Mouse (Mus musculus): ENCODE measurements around the gene Ttc9c.

Gene Ttc9c

GRCm38 (mm10) chr19:8830664-8831063 is 11.5 kb upstream of the Ttc9c start:
- DNase-seq (ENCODE audit: low read depth, low spot score) = no peak

GRCm38 (mm10) chr19:8829660-8830059 is 10.5 kb upstream of the Ttc9c start, which contains the start of gene AC129217.1:
Gene AC129217.1 (plus strand): TSS chr19:8829773.
- DNase-seq (ENCODE audit: low read depth, low spot score) = no peak

DNA sequence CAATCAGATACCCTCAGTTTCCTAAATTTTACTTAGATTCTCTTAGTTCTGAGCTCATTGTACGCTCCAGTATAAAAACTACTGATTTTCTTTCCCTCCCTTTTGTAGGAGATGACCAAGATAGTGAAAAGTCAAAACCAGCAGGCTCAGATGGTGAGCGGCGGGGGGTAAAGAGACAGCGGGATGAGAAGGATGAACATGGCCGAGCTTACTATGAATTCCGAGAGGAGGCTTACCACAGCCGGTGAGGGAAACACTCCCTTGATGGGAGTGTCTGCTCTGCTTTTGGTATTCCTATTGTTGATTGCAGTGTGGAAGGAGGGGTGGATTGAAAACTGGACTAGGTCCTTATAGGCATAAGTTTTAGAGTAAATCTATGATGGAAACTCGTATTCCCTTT is 3.6 kb upstream of the Ttc9c start:
- DNase-seq (ENCODE audit: low read depth, low spot score) = no peak

DNA sequence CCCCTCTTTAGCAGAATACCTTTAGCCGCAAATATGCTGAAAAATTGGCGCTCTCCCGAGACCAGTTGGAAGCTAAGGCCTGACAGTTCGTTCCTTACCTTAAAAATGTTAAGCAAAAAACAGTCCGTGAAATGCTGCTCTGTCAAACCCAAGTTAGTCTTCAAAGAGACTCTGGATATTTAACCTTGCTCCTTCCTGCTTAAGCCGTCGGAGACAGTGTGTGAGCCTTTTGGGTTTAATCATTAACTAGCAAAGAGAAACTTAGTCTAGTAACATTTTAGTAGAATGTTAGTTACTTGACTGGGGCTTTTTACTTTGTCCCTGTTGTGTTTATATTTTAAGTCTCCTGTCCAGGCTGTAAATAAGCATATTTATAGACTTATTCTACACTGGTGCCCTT is 2.0 kb upstream of the Ttc9c start:
- no peak for DNase-seq (ENCODE audit: low read depth, low spot score)

- no peak for DNase-seq (ENCODE audit: low read depth, low spot score)
Measured at GRCm38 (mm10) chr19:8820424-8820956, 1.4 kb upstream of the Ttc9c start.

DNA sequence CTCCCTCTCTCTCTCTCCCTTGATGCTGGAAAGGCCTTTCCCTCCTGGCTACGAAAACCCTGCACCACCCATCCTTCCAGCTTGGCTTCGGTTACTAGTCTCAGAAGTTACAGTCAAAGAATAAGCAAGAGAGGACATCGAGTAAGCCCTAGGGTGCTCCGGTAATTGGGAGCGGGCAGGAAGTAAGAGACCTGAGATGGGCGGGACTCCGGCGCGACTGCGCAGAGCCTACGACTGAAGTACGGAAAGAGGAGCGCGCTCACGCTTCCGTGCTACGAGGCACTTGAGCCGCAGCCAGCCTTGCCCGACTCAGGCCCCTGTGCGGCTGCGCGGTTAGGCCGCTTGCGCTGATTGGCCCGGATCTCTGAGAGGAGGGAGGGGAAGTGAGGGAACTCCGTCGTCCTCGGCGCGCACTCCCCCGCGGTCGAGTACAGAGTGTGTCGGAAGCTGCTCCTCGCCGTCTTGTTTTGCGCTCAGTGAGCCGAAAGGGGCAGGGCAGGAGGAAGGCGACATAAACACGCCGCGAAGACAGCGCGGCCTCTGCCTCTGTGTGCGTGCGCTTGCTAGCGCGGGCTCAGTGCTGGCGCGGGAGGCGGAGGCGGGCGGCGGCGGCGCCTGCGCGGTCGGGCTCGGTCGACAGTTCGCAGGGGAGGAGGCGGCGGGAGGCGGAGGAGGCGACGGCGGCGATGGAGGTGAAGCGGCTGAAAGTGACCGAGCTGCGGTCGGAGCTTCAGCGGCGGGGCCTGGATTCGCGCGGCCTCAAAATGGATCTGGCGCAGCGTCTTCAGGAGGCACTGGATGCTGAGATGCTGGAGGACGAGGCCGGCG is 677 bp upstream of the Ttc9c start, which contains the start of gene Hnrnpul2:
Gene Hnrnpul2 (plus strand): TSS at position 415 of the 828 bp plus-strand sequence.
- peak; percentile 97 for DNase-seq (ENCODE audit: low read depth, low spot score)

DNA sequence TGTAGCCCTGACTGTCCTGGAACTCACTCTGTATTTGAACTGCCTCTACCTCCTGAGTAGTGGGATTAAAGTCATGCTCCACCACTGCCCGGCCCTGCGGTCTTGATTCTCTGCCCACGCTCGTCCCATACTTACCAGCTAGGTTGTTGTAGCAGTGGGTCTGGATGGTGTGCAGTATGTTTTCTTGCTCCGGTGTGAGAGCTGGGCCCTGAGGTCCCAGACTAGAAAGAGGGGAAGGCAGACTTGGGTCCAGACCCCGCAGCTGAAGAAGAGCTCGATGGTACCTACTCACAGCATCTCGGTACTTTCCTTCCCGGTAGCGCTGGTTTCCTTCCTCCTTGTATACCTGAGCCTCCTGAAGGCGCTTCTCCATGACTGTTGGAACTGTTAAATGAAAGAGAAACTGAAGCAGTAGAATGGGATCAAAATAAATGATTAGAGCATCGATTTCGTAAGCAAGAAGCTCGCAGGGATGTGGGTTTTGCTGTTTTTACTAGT is 783 bp downstream of the Ttc9c start:
- no peak for DNase-seq (ENCODE audit: low read depth, low spot score)

DNA sequence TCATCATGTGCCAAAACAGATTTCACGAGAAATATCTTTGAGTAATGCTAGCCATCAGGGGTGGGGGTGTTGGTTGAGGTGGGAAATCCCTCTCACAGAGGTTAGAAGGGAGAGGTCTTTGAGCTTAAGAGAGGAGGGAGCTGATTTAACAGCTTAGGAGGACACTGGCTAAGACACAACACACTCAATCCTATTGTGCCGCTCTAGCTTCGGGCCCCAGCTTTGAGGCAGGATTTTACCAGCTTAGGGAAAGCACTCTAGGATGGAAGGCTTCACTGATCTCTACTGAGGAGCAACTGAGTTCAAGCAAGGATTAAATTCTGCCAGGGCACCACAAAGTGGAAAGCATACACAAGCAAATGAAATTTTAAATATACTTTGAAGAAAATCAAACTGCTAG is 2.1 kb downstream of the Ttc9c start:
- no peak for DNase-seq (ENCODE audit: low read depth, low spot score)

DNA sequence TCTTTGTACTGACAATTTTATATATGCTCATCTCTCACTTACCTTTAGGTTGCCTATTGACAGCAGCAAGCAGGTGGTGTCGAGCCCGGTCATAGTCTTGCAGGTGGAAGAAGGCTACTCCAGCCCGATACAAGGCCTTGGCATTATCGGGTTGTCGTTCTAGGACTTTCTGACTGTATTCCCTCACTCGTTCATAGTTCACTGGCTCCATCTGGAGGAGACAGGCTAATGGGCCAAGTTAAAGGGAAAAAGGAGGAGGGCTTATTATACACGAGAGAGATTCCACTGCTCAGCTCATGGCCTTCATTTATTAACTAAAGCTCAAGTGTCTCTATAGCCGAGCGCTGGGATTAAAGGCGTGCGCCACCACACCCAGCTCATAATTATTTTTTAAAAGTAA is 3.3 kb downstream of the Ttc9c start:
- DNase-seq (ENCODE audit: low read depth, low spot score) = no peak

GRCm38 (mm10) chr19:8806810-8807209 is 12.3 kb downstream of the Ttc9c start:
- DNase-seq (ENCODE audit: low read depth, low spot score) = no peak

- DNase-seq (ENCODE audit: low read depth, low spot score) = no peak
Measured at GRCm38 (mm10) chr19:8803879-8804660, 15.1 kb downstream of the Ttc9c start.

GRCm38 (mm10) chr19:8803204-8803780 is 15.8 kb downstream of the Ttc9c start:
- DNase-seq (ENCODE audit: low read depth, low spot score) = no peak

DNA sequence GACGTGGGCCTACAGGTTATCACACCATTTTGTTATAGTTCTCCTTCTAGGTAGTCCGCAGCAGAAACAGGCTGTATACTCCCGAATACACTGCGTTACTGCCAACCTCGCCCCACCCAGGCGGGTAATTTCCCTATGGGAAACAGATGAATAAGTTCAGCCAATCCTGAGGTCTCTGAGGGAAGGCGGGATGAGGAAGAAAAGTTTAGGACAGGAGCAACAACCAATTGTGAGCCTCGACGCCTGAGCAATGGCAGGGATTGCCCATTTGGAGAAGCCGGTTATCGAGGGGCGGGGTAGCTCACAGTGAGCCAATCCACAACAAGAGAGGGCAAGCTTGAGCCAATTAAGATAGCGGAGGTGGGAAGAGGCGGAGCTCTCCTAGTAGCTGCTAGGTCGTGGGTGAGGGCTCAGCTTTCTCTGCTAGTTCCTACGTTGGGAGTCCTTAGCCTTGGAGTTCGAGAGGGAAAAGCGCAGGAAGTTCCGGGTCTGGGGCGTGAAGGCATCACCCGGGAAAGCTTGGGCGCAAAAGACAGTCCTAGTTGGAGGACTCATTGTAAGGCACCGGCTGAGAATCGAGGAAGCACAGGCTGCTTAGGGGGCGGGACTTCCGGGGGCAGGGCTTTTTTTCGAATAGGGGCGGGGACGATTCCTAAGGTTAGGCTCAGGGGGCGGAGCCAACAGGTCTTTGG is 16.9 kb downstream of the Ttc9c start, which contains the start of gene Zbtb3:
Gene Zbtb3 (plus strand): TSS at position 426 of the 692 bp plus-strand sequence.
- DNase-seq (ENCODE audit: low read depth, low spot score) = peak; percentile 95

- no peak for DNase-seq (ENCODE audit: low read depth, low spot score)
Measured at GRCm38 (mm10) chr19:8798947-8799315, 20.2 kb downstream of the Ttc9c start.

GRCm38 (mm10) chr19:8798264-8798946 is 20.7 kb downstream of the Ttc9c start, which contains the start of gene Polr2g:
Gene Polr2g (minus strand): TSS chr19:8798577.
- peak; percentile 71 for DNase-seq (ENCODE audit: low read depth, low spot score)

DNA sequence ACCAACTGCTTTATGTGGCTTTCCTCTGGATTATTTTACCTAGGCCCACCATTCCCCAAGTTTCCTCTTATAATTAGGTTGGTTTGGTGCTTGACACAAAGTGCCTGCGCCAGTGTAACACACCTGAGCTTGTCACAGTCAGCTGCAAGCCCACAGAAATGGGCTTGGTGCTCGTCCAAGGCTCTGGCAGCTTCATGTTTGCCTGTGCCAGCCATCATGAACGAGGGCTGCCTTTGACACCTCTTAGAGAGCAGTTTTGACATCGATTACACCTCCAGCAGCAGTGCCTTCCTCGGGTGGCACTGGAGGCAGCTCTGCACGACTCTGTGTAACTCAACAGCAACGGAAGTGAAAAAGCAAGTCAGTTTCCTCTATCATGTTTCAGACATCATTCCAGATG is 29.0 kb downstream of the Ttc9c start:
- no peak for DNase-seq (ENCODE audit: low read depth, low spot score)

DNA sequence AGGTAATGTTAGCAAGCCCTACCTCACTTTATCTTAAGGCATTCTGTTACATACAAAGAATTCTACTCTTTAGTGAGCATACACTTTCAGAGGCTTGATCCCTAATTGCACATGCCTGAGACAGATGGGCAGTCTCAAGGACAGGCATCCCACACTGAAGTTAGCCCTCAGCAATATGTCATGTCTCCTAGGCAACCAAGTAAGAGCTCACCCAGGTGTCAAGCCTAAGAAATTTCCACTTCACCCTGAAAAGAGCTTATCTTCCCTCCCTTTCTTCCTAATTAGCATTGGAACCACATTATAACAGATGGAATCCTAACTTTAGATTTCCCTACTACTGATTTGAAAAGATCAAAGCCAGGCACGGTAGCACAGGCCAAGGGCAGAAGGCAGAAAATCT is 30.0 kb downstream of the Ttc9c start:
- no peak for DNase-seq (ENCODE audit: low read depth, low spot score)

DNA sequence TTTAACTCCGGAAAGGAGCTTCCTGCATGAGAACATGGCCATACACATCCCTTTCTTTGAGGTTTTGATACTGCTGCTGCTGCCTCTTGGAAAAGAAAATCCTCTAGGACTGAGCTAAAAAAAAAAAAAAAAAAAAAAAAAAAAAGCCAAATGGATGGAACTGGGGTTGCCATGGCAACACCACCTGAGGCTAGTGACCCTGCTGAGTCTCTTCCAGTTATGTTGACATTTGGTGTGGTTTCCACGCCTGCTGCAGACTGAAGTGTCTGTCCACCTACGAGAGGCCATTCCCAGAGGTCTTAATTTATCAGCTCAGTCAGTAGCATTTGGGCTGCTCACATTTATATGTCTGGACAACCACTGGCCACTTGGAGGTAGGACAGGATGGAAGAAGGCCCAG is 30.6 kb downstream of the Ttc9c start:
- no peak for DNase-seq (ENCODE audit: low read depth, low spot score)

- DNase-seq (ENCODE audit: low read depth, low spot score) = peak; percentile 97
Measured at GRCm38 (mm10) chr19:8786008-8786781, 32.9 kb downstream of the Ttc9c start, which contains the start of gene Taf6l. Gene Taf6l (minus strand): TSS chr19:8786417.

GRCm38 (mm10) chr19:8774951-8775421 is 44.1 kb downstream of the Ttc9c start:
- DNase-seq (ENCODE audit: low read depth, low spot score) = no peak

Data from WW6 (cell line).